15 mouse cellular contexts compared by ENCODE assay signal in genomic region chr8:64726190-64726695, GRCm38 (mm10). TPM values are rescaled to one million over a fixed set of nuclear protein-coding genes. Genes with fewer than 3 reads are reported as not detected.
DNase-seq lines count a peak whose midpoint lies in the region; ATAC-seq lines count a peak whose summit lies in the region.
"Had no signal": no experiment of that assay in that cellular context is flagged by ENCODE, and none has a peak within 500 bp of the region (broad histone marks: within the 10 kb centered on the region; RNA-seq: fewer than 3 reads in every experiment).

No protein-coding gene starts in this region.

- peak; percentile 71 for ATAC-seq in common myeloid progenitor, adult 5-6 weeks (replicated peaks; ENCODE audit: low read depth, poor library complexity, severe bottlenecking)
- ATAC-seq in heart, embryonic 11.5 days (replicated peaks; ENCODE audit: insufficient number of reproducible peaks, low FRiP score, low TSS enrichment) = no peak
- ATAC-seq: forebrain, postnatal 0 days; midbrain, embryonic 13.5 days had no signal

- H3K27ac ChIP-seq in heart, embryonic 11.5 days (ENCODE audit: low read depth, low read length) = no peak overlapping the region
- H3K27ac ChIP-seq: embryonic facial prominence, embryonic 12.5 days; kidney, embryonic 15.5 days; liver, embryonic 14.5 days; midbrain, embryonic 13.5 days had no signal

- WGBS in heart, embryonic 11.5 days (ENCODE audit: insufficient replicate concordance) = 85% methylated on average over 4 of the region's 4 CpGs

- H3K9me3 ChIP-seq in heart, embryonic 11.5 days (replicated peaks; ENCODE audit: control insufficient read depth, low read length) = no peaks in the 10 kb centered on the region
- H3K9me3 ChIP-seq: embryonic facial prominence, embryonic 12.5 days; kidney, embryonic 15.5 days; midbrain, embryonic 13.5 days had no signal

- H3K4me1 ChIP-seq in heart, embryonic 11.5 days (ENCODE audit: control insufficient read depth, insufficient read depth, low read length) = no peaks in the 10 kb centered on the region
- H3K4me1 ChIP-seq: kidney, embryonic 15.5 days had no signal

- peaks cover 39% of the 10 kb centered on the region for H3K36me3 ChIP-seq in heart, embryonic 11.5 days (ENCODE audit: control insufficient read depth, insufficient read depth, low read length)

- H3K9ac ChIP-seq in heart, embryonic 11.5 days (ENCODE audit: low read depth, low read length) = no peak overlapping the region
- H3K9ac ChIP-seq: embryonic facial prominence, embryonic 12.5 days; forebrain, postnatal 0 days; kidney, embryonic 15.5 days; liver, embryonic 14.5 days; midbrain, embryonic 13.5 days had no signal

- H3K27me3 ChIP-seq in heart, embryonic 11.5 days (ENCODE audit: control insufficient read depth, insufficient read depth, low read length) = no peaks in the 10 kb centered on the region
- H3K27me3 ChIP-seq: embryonic facial prominence, embryonic 12.5 days; kidney, embryonic 15.5 days; midbrain, embryonic 13.5 days had no signal

- no peak overlapping the region for H3K4me3 ChIP-seq in heart, embryonic 11.5 days (ENCODE audit: low read depth, low read length)
- H3K4me3 ChIP-seq: embryonic facial prominence, embryonic 12.5 days; kidney, embryonic 15.5 days; midbrain, embryonic 13.5 days had no signal

- DNase-seq in right cerebral cortex, adult 18-20 months = peak; percentile 57
- no peak for DNase-seq in right cerebral cortex, postnatal 10 days (ENCODE audit: low spot score in 2 of 2)
- DNase-seq in NIH3T3 (ENCODE audit: low read depth) = peak; percentile 57
- DNase-seq in skeletal muscle tissue, adult 2 months (ENCODE audit: low read depth, low spot score) = peak; percentile 10
- no peak for DNase-seq in thymus, postnatal 36 days
- no peak for DNase-seq in ovary, postnatal 36 days (ENCODE audit: low spot score)
- DNase-seq: cerebellum, adult 11 months; forebrain, postnatal 0 days; thymus, adult 2 months had no signal

- H3K4me2 ChIP-seq in heart, embryonic 11.5 days = no peak overlapping the region
- H3K4me2 ChIP-seq: embryonic facial prominence, embryonic 12.5 days; kidney, embryonic 15.5 days; midbrain, embryonic 13.5 days had no signal

RNA-seq across cellular contexts. Expression of gene Msmo1, which starts 7.3 kb away (rescaled TPM):
- 46.1 and 50.9 TPM in 2 replicates for total RNA-seq in common myeloid progenitor, adult 5-6 weeks (2017)
- 81.2 and 86.9 TPM in 2 replicates for polyA plus RNA-seq in heart, embryonic 11.5 days (2014; fragmentation: Nextera tagmentation; extraction: Ambion mirVana)

RNA-seq across cellular contexts. Expression of gene Cpe, which starts 33.4 kb away (rescaled TPM):
- not detected in 2 replicates for total RNA-seq in common myeloid progenitor, adult 5-6 weeks (2017)
- polyA plus RNA-seq in heart, embryonic 11.5 days (2014; fragmentation: Nextera tagmentation; extraction: Ambion mirVana) = 116 and 122 TPM in 2 replicates

Comparison
In these comparisons a context has a peak if more than half of its experiments do, and no peak if none do; other contexts are left out.
1. DNase-seq: peak in right cerebral cortex, adult 18-20 months (single experiment), NIH3T3 (single experiment) and skeletal muscle tissue, adult 2 months (single experiment); none in right cerebral cortex, postnatal 10 days (0 of 2), thymus, postnatal 36 days (0 of 2) and ovary, postnatal 36 days (single experiment).